Mouse (Mus musculus): Measurements from ENCODE around the gene Cst6.
A peak's percentile ranks its signal among the peaks of the same experiment; 100 is the strongest.
"Not testable (repeated sequence)": the region's sequence is repeated elsewhere in the genome, so short reads cannot be mapped to it uniquely, and the experiment has no call there.

Cst6 gene

DNA sequence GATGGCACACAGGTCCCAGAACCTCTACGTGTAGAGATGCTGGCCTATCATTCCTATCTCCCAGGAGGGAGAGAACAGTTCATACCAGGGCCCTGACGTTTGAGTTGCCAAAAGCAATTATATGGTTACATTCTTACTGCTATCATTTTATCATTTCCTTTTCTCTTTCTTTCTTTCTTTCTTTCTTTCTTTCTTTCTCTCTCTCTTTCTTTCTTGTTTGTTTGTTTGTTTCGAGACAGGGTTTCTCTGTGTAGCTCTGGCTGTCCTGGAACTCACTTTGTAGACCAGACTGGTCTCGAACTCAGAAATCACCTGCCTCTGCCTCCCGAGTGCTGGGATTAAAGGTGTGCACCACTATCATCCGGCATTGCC lies at the start of gene Cst6:
Cst6 (minus strand) TSS at position 73 of the 372 bp plus-strand sequence.
- not testable (repeated sequence) for DNase-seq (ENCODE audit: low spot score in 2 of 2)

DNA sequence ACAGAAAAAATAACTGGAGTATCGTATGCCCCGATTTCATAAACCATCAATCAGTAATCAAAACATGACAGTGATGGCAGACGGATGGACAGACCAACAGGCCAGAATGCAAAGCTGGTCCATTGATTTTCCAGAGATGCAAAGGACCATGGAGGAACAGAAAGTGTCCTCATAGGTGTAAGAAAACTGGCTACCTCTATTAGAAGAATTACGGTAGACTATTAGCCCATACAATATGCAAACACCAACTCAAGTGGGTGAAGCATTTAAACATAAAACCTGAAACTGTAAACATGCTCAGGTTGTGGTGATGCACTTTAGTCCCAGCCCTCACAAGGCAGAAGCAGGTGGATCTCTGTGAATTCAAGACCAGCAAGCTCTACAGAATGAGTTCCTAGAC lies 46.0 kb upstream of the Cst6 start:
- no peak for DNase-seq (ENCODE audit: low spot score in 2 of 2)

DNA sequence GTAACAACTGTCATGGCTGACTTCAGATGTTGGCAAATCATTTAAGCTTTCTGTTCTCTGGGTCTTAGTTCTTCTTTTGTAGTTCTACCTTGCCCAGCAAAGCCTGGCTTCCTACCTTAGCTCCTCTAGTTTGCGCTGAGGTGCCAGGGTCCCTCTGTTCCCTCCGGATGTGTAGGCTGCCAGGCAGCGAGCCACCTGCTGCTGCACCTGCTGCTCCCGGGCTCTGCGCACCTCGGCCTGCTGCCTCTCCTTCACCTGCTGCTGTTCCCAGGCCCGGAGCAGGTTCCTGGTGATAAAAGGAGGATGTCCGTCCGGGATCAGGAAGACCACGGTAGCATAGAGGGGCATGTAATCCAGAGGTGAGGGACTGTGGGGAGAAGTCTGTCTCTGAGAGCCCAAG lies 44.8 kb upstream of the Cst6 start:
- DNase-seq (ENCODE audit: low spot score in 2 of 2), result no peak

- no peak for DNase-seq (ENCODE audit: low spot score in 2 of 2)
These were observed 43.5 kb upstream of the Cst6 start for GRCm38 (mm10) chr19:5392892-5393291.

- DNase-seq (ENCODE audit: low spot score in 2 of 2), result no peak
These were observed 41.0 kb upstream of the Cst6 start for GRCm38 (mm10) chr19:5390416-5390815.

GRCm38 (mm10) chr19:5389647-5390046 lies 40.3 kb upstream of the Cst6 start:
- DNase-seq (ENCODE audit: low spot score in 2 of 2), result no peak

- DNase-seq (ENCODE audit: low spot score in 2 of 2), result peak; percentile 94 to 95
These were observed 39.3 kb upstream of the Cst6 start, which contains the start of gene Sart1 for GRCm38 (mm10) chr19:5388588-5389242. Gene Sart1 (minus strand): TSS chr19:5388703.

GRCm38 (mm10) chr19:5388011-5388441 lies 38.7 kb upstream of the Cst6 start:
- peak in 1 of 2 experiments; percentile 14 for DNase-seq (ENCODE audit: low spot score in 2 of 2)

GRCm38 (mm10) chr19:5384715-5385114 lies 35.3 kb upstream of the Cst6 start:
- no peak for DNase-seq (ENCODE audit: low spot score in 2 of 2)

GRCm38 (mm10) chr19:5383326-5383725 lies 34.0 kb upstream of the Cst6 start:
- DNase-seq (ENCODE audit: low spot score in 2 of 2), result no peak

DNA sequence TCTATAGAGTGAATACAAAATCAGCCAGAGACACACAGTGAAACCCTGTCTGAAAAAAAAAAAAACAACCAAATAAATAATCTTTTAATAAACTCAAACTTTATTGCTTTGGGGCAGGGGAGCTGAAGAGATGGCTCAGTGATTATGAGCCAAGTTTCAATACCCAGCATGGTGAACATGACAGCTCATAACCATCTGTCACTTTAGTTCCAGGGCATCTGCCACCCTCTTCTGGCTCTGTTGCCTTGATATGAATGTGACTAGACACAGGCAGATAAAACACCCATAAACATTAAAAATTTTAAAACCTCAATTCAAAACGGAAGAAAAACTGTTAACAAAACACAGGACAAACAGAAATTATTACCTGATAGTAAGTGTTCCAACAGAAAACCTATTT lies 28.1 kb upstream of the Cst6 start:
- no peak for DNase-seq (ENCODE audit: low spot score in 2 of 2)

GRCm38 (mm10) chr19:5374748-5375147 lies 25.4 kb upstream of the Cst6 start:
- no peak for DNase-seq (ENCODE audit: low spot score in 2 of 2)

GRCm38 (mm10) chr19:5374177-5374576 lies 24.8 kb upstream of the Cst6 start:
- DNase-seq (ENCODE audit: low spot score in 2 of 2), result peak in 1 of 2 experiments; percentile 8

GRCm38 (mm10) chr19:5372724-5373123 lies 23.4 kb upstream of the Cst6 start:
- DNase-seq (ENCODE audit: low spot score in 2 of 2), result no peak

DNA sequence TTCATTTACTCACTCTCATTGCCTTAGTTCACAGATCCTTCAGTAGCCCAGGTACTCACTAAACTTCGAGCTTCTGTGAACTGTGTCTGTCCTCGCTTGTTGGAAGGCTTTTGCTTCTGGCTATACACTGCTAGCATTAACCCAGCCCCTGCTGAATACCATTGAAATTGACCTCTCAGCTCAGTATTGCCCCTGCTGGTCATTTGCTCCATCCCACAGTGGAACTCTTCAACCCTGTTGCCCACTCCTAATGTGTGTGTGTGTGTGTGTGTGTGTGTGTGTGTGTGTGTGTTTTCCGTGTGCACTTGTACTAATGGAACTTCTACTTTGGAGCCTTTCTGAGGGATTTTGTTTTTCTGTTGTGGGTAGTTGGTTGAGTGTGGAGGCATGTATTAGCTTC lies 21.6 kb upstream of the Cst6 start:
- no peak for DNase-seq (ENCODE audit: low spot score in 2 of 2)

DNA sequence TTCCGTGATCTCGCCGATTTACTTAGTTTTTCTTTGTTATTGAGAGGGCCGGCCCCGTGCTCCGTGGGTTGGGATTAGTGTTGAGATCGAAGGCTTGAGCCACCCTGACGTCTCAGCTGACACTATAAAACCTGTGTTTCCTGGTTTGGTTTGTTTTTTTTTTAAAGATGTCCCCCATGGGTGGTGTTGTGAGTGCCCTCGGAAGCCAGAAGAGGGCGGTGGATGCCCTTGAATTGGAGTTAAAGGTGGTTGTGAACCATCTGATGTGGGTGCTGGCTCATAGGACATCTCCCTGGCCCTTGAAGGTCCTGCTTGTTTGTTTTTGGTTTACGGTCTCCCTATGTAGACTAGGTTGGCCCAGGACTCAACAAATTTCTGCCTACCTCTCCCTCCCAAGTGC lies 18.1 kb upstream of the Cst6 start:
- DNase-seq (ENCODE audit: low spot score in 2 of 2), result no peak

GRCm38 (mm10) chr19:5367053-5367359 lies 17.6 kb upstream of the Cst6 start, which contains the start of gene Banf1:
Gene Banf1 (minus strand): TSS chr19:5367168.
- DNase-seq (ENCODE audit: low spot score in 2 of 2), result no peak

GRCm38 (mm10) chr19:5366175-5367052 lies 17.0 kb upstream of the Cst6 start, which contains the start of gene Eif1ad:
Gene Eif1ad (plus strand): TSS chr19:5366741.
- peak; percentile 96 for DNase-seq (ENCODE audit: low spot score in 2 of 2)

GRCm38 (mm10) chr19:5365751-5366150 lies 16.4 kb upstream of the Cst6 start:
- DNase-seq (ENCODE audit: low spot score in 2 of 2), result no peak

DNA sequence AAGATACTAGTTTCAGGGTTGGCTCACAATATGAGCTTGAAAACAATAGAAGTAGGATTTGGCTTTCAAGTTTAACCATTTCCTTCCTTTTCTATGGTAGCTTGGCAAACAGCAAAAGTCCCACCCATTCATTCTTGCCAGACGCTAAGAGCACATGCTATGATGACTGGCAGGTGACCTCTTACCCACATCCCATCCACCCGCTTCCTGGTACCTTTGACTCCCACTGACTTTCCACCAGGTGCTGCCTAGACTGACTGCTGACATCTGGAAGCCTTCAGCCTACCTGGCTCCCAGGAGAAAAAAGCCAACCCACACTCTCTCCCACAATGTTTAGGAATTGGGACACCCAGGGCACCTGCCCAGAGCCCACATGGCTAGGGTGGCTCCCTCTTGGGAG lies 14.8 kb upstream of the Cst6 start:
- DNase-seq (ENCODE audit: low spot score in 2 of 2), result no peak

DNA sequence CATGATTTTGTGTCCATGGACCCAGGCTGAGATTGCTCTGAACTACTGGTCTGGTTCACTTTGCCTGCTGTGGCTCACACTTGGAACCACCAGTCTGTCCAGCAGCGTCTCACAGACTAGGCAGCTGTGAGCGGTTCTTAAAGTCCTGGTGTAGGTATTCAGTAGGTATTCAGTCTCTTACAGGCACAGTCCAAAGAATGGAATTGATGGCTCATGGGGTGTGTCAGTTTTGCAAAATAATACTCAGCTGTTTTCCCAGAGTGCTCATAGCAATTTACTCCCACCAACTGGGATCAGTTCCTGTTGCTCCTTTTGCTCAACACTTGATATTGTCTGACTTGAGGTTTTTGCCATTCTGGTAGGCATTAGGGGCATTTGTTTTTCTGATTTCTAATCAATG lies 12.8 kb upstream of the Cst6 start:
- DNase-seq (ENCODE audit: low spot score in 2 of 2), result no peak

DNA sequence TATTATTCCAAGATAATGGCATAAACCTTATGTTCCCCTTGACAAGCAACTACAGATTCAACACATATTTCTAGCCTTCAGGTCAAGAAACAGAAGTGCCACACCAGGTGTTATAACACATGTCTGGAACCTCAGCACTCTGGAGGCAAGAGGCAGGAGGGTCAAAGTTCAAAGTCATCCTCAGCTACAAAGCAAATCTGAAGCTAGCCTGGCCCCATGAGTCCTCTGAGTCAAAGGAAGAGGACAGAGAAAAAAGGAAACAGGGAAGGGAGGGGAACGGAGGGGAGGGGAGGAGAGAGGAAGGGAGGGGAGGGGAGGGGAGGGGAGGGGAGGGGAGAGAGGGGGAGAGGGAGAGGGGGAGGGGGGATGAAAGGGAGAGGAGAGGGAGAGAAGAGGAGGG lies 6.7 kb upstream of the Cst6 start:
- DNase-seq (ENCODE audit: low spot score in 2 of 2), result no peak

GRCm38 (mm10) chr19:5353609-5354008 lies 4.2 kb upstream of the Cst6 start:
- DNase-seq (ENCODE audit: low spot score in 2 of 2), result no peak

Measured in frontal cortex, postnatal 36 days (tissue).